Mouse (Mus musculus): ENCODE measurements at regions not wholly inside any gene's neighbourhood (a gene's known extent, or its start where the extent isn't known, plus 50 kb on each side); places are given as distances from the start of the nearest gene placed in this dataset.

DNA sequence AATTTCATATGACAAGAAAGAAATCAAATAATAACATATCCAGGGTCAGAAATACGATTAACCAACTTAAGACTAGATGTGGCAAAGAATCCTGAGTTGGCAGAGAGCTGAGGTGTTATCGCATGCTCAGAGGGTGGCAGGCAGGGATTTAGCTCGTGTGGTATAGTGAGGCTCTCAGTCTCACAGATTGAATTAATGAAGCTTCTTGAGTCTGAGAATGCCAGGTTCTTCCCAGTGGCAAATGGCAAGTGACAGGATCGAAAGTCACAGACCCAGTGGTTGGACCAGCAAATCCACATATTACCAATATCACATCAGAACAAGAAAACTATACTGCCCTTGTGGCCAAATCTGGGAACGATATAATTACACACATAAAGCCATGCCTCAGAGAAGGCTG, 101.3 kb upstream of the Peli2 start:
- H3K36me3 ChIP-seq, result no peaks in the 10 kb centered on the region
- WGBS, result 76% methylated on average over 5 of the region's 5 CpGs
- ATAC-seq (ENCODE audit: low FRiP score, low read depth), result no peak

DNA sequence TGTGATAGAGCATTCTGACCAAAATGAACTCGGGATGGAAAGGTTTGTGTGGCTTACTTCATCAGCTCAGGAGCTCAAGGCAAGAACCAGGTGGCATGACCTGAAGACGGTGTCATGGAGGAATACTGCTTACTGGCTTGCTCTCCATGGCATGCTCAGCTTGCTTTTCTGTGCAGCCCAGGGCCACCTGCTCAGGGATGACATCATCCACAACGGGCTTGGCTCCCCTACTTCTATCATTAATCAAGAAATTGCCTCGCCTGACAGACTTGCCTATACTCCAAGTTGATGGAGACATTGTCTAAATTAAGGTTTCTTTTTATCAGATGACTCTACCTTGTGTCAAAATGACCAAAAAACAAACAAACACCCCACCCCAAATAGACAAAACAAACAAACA, 98.4 kb upstream of the Peli2 start:
- 77% methylated on average over 4 of the region's 4 CpGs for WGBS
- Histone ChIP-seq H3K27ac (no peak overlapping the region), H3K4me1 (no peaks in the 10 kb centered on the region), H3K4me3 (no peak overlapping the region), H3K9ac (no peak overlapping the region), H3K9me3 (0 out of 2 replicates have a peak, but pooled peaks cover 3% of the 10 kb centered on the region), H3K4me2 (replicated peaks) (no peak overlapping the region), H3K36me3 (no peaks in the 10 kb centered on the region), H3K27me3 (no peaks in the 10 kb centered on the region)
- no peak for ATAC-seq (ENCODE audit: low FRiP score, low read depth)

More for the DNA sequence above, 101.3 kb upstream of the Peli2 start:
- no peak overlapping the region for H3K4me3 ChIP-seq
- no peak overlapping the region for H3K9ac ChIP-seq
- H3K9me3 ChIP-seq, result 0 out of 2 replicates have a peak, but pooled peaks cover 1% of the 10 kb centered on the region
- H3K27me3 ChIP-seq, result no peaks in the 10 kb centered on the region
- no peaks in the 10 kb centered on the region for H3K4me1 ChIP-seq
- no peak overlapping the region for H3K27ac ChIP-seq
- no peak overlapping the region for H3K4me2 ChIP-seq (replicated peaks)

DNA sequence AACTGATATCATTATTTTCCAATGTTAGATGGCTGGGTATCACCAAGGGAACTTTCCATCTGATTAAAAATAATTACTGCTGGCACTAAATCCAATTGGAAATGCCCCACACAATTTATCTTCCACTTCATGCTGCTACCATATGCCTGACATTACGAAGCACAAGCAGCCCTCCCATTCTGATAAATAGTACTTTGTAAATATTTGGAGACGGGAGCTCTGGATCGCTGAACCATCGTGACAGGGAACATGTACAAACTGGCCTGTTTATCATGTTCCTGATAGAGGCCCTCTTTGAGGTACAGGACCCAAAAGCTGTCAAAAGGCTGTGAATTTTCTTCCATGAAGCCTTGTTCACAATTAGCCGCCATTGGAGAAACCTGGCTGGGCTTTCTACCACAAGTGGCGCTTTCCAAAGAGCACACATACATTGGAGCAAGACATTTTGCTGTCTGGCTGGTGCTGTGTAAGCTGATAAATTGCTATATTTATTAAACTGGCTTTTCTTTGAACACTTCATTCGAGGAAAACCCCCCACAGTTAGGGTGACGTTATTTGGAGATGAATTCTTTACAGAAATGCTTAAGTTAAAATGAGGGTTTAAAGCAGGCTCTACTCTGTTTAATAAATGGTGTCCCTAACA, 96.5 kb upstream of the Peli2 start:
- WGBS, result 79% methylated on average over 8 of the region's 8 CpGs
- Histone ChIP-seq H3K27ac (no peak overlapping the region), H3K4me1 (no peaks in the 10 kb centered on the region), H3K36me3 (no peaks in the 10 kb centered on the region), H3K4me2 (replicated peaks) (no peak overlapping the region), H3K27me3 (no peaks in the 10 kb centered on the region), H3K9me3 (0 out of 2 replicates have a peak, but pooled peaks cover 3% of the 10 kb centered on the region), H3K9ac (no peak overlapping the region), H3K4me3 (no peak overlapping the region)
- no peak for ATAC-seq (ENCODE audit: low FRiP score, low read depth)

DNA sequence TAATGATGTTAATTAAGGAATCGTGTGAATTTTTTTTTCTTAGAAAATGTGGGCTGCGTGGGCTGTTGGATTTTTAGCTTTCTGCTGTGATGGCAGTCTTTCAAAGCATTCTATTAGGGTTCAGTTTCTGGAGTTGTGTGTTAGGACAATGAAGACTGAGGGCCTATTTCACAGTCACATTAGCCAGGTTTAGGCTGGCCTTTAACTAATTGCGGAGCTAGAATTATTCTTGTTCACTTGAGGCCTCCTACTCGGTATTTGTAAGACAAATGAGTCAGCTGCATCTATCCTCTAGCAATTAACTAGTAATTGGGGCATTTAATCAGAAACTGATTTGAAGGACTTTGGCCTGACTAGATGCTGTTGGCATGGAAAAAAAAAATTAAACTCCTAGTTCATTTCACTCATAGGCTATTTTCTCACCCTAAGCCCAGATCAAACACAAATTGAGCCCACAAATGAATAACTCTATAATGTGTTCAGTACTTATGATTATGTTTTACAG, 81.3 kb upstream of the Peli2 start:
- ATAC-seq (ENCODE audit: low FRiP score, low read depth), result no peak
- Histone ChIP-seq H3K36me3 (no peaks in the 10 kb centered on the region), H3K4me2 (replicated peaks) (no peak overlapping the region), H3K9me3 (no peaks in the 10 kb centered on the region), H3K9ac (no peak overlapping the region), H3K27me3 (no peaks in the 10 kb centered on the region), H3K27ac (no peak overlapping the region), H3K4me3 (no peak overlapping the region), H3K4me1 (no peaks in the 10 kb centered on the region)
- 79% methylated on average over 4 of the region's 4 CpGs for WGBS

DNA sequence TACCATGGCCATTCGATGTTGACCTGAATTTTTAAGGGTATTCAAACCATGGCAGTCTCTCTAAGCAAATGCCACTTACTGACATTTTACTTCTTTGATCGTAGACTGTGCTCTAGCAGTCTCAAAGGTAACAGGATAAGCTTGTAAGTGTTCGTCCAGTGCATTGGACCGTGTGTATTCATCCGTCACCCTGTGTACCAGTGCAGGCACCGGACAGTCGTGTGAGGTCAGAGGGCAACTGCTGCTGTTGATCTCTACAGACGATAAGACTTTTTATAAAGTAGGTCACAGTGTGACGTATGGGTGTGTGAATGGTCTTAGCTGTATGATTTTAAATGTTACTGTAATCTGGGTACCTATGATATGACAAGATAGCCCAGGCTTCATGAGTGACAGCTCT, 74.5 kb upstream of the Peli2 start:
- H3K4me1 ChIP-seq, result no peaks in the 10 kb centered on the region
- 81% methylated on average over 9 of the region's 9 CpGs for WGBS
- no peaks in the 10 kb centered on the region for H3K36me3 ChIP-seq
- no peak overlapping the region for H3K27ac ChIP-seq
- H3K9ac ChIP-seq, result no peak overlapping the region
- H3K27me3 ChIP-seq, result no peaks in the 10 kb centered on the region
- H3K4me3 ChIP-seq, result no peak overlapping the region
- no peak overlapping the region for H3K4me2 ChIP-seq (replicated peaks)
- H3K9me3 ChIP-seq, result no peaks in the 10 kb centered on the region
- ATAC-seq (ENCODE audit: low FRiP score, low read depth), result no peak

DNA sequence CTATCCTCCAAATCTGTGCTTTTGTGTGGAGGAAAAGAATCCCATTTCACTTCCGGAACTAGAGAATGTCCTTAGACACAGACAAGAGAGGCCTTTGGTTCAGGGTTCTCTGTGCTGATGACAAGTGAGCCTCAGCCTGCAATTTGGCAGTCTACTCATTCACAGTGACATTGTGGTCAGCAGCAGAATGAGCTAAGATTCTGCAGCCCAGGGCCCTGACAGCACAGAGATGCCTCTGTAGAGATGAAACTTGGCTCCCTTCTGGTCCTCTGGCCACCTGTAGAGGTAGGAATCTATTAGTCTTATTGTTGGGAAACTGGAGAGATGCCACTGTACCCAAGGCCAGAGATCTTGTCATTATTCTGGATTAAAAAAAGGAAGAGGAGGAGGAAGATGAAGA, 73.8 kb upstream of the Peli2 start:
- no peaks in the 10 kb centered on the region for H3K27me3 ChIP-seq
- no peaks in the 10 kb centered on the region for H3K9me3 ChIP-seq
- no peak overlapping the region for H3K9ac ChIP-seq
- H3K4me1 ChIP-seq, result no peaks in the 10 kb centered on the region
- WGBS, result 85% methylated on average over 1 of the region's 1 CpGs
- no peaks in the 10 kb centered on the region for H3K36me3 ChIP-seq
- no peak overlapping the region for H3K4me2 ChIP-seq (replicated peaks)
- no peak for ATAC-seq (ENCODE audit: low FRiP score, low read depth)
- H3K4me3 ChIP-seq, result no peak overlapping the region
- H3K27ac ChIP-seq, result no peak overlapping the region

DNA sequence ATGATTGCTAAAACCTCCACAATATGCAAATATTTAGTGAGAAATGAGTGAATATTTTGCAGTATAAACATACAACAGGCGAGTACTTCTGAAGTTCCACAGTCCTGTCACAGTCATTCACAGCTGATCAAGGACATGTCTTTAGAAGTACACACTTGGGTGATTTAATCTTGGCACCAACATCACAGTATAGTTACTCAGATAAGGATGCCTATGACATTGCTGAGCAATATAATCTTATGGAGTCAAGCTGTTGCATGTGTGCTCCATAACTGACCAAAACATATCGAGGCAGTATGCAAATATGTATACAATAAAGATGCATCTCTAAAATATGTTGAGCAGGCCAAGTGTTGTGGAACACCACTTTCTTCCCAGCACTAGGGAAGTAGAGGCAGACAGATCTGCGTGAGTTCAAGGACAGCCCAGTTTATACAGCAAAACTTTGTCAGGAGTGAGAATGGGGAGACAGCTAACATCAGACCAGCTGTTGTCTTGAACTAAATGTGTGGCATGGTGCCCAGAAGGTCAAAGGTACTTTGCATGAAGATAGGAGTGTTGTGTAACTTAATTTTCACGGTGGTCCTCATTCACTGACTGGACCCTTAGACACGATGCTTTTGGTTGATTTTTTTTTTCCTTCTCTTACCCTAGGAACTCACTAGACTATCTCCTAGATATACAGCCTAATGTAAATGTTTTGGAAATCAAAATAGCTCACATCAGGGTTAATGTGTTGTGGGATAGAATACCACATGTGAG, 70.7 kb upstream of the Peli2 start:
- 85% methylated on average over 5 of the region's 5 CpGs for WGBS
- H3K36me3 ChIP-seq, result no peaks in the 10 kb centered on the region
- H3K9ac ChIP-seq, result no peak overlapping the region
- no peak overlapping the region for H3K4me3 ChIP-seq
- no peak overlapping the region for H3K27ac ChIP-seq
- H3K4me2 ChIP-seq (replicated peaks), result no peak overlapping the region
- no peaks in the 10 kb centered on the region for H3K27me3 ChIP-seq
- H3K4me1 ChIP-seq, result 0 out of 2 replicates have a peak, but pooled peaks cover 2% of the 10 kb centered on the region
- no peak for ATAC-seq (ENCODE audit: low FRiP score, low read depth)
- no peaks in the 10 kb centered on the region for H3K9me3 ChIP-seq

DNA sequence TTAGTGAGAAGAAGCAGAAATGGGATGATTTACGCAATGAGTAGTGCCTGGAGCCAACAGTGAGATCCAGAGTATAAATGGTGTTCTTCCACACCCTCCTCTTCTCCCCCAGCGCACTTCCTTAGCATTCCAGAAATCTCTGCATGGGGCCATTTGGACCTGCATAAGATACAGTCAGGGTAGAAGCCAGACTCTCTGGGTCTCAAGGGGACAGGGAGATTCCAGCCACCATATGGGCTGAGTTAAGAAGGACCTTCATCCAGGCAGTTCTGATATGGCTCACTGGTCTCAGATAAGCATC, 70.2 kb upstream of the Peli2 start:
- Histone ChIP-seq H3K9ac (no peak overlapping the region), H3K27ac (no peak overlapping the region), H3K9me3 (no peaks in the 10 kb centered on the region), H3K4me3 (no peak overlapping the region), H3K4me1 (0 out of 2 replicates have a peak, but pooled peaks cover 2% of the 10 kb centered on the region), H3K4me2 (replicated peaks) (no peak overlapping the region), H3K36me3 (no peaks in the 10 kb centered on the region), H3K27me3 (no peaks in the 10 kb centered on the region)
- WGBS, result 89% methylated on average over 2 of the region's 2 CpGs
- ATAC-seq (ENCODE audit: low FRiP score, low read depth), result no peak

DNA sequence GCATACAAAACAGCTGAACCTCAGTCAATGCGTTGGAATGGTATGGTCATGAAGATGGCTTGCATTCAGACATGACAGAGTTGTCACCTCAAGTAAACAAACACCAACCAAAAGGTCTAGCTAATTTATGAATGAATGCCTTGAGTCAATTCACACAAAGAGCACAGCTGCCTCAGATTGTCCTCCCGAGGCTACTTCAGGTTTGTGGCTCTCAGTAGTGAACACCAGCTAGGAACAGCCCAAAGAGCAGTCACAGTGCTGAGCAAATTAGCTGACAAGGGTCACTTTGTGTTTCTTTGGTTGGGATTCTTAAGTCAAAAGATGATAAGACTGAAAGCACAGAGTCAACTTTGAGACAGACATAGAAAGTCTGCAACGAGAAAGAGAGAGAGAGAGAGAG, 68.7 kb upstream of the Peli2 start:
- WGBS, result 66% methylated on average over 3 of the region's 3 CpGs
- H3K27ac ChIP-seq, result no peak overlapping the region
- H3K9me3 ChIP-seq, result no peaks in the 10 kb centered on the region
- no peak overlapping the region for H3K9ac ChIP-seq
- H3K4me2 ChIP-seq (replicated peaks), result no peak overlapping the region
- H3K4me1 ChIP-seq, result 0 out of 2 replicates have a peak, but pooled peaks cover 2% of the 10 kb centered on the region
- H3K27me3 ChIP-seq, result no peaks in the 10 kb centered on the region
- no peak for ATAC-seq (ENCODE audit: low FRiP score, low read depth)
- no peak overlapping the region for H3K4me3 ChIP-seq
- H3K36me3 ChIP-seq, result no peaks in the 10 kb centered on the region

DNA sequence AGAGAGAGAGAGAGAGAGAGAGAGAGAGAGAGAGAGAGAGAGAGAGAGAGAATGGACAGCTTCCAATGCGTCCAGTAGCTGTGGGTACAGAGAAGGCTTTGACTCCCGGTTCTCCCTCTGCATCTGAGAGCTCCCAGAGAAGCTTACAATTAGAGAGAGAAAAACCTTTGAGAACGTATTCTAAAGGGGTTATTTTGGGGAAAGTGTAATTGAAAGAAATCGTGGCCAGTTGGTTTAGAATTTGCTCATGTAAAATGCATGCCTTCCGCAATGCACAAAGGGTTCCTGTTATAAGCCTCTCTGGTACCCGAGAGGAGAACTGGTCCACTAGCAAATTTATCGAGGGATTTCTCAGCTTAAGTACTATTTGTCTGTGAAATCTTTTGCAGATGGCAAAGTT, 68.2 kb upstream of the Peli2 start:
- no peak for ATAC-seq (ENCODE audit: low FRiP score, low read depth)
- Histone ChIP-seq H3K4me3 (no peak overlapping the region), H3K4me1 (0 out of 2 replicates have a peak, but pooled peaks cover 2% of the 10 kb centered on the region), H3K9me3 (no peaks in the 10 kb centered on the region), H3K9ac (no peak overlapping the region), H3K27ac (no peak overlapping the region), H3K36me3 (no peaks in the 10 kb centered on the region), H3K27me3 (no peaks in the 10 kb centered on the region), H3K4me2 (replicated peaks) (no peak overlapping the region)
- 47% methylated on average over 7 of the region's 7 CpGs for WGBS

DNA sequence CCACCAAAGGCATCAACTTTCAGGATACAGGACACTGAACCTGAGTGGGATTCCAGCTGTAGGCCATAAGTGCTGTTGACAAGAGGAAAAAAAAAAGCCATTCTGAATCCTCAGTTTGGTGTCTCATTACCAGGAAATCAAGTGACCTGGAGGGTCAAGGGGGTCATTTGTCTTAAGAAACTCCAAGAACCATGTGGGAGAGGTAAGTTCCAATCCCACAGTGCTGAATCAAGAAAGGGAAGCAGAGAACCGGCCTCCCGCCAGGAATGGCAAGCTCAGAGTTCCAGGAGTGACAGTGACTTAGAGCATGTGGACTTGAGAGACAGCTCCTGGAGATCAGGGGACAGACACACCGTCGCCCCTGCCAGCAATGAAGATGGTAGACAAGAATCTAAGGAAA, 67.5 kb upstream of the Peli2 start:
- no peak for ATAC-seq (ENCODE audit: low FRiP score, low read depth)
- Histone ChIP-seq H3K4me1 (0 out of 2 replicates have a peak, but pooled peaks cover 2% of the 10 kb centered on the region), H3K27me3 (no peaks in the 10 kb centered on the region), H3K9ac (no peak overlapping the region), H3K4me2 (replicated peaks) (no peak overlapping the region), H3K36me3 (no peaks in the 10 kb centered on the region), H3K4me3 (no peak overlapping the region), H3K9me3 (no peaks in the 10 kb centered on the region), H3K27ac (no peak overlapping the region)
- WGBS, result 37% methylated on average over 4 of the region's 4 CpGs

DNA sequence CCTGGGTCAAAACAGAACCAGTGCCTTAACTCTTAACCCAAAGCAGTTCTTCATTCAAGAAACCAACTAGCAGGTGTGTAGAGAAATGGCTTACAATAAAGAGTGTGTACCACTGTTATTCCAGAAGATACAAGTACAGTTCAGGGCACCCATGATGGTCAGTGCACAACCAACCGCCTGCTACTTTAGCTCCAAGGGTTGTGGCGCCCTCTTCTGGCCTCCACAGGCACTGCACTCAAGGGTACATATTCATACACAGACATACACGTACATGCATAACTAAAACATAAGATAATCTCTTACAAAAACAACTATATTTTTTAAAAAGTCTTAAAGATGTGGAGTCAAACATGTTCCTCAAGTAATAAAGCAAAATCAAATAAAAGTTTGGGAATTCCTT, 65.9 kb upstream of the Peli2 start:
- 0 out of 2 replicates have a peak, but pooled peaks cover 2% of the 10 kb centered on the region for H3K4me1 ChIP-seq
- H3K27me3 ChIP-seq, result no peaks in the 10 kb centered on the region
- no peak overlapping the region for H3K27ac ChIP-seq
- no peak overlapping the region for H3K4me3 ChIP-seq
- no peaks in the 10 kb centered on the region for H3K9me3 ChIP-seq
- no peak for ATAC-seq (ENCODE audit: low FRiP score, low read depth)
- H3K36me3 ChIP-seq, result no peaks in the 10 kb centered on the region
- H3K4me2 ChIP-seq (replicated peaks), result no peak overlapping the region
- 75% methylated on average over 3 of the region's 3 CpGs for WGBS
- H3K9ac ChIP-seq, result no peak overlapping the region

Measured in limb, embryonic 13.5 days (tissue).